ENCODE assay signal across 9 mouse cellular contexts in genomic region chr4:82530875-82531353, GRCm38 (mm10).
DNase-seq lines count a peak whose midpoint lies in the region; ATAC-seq and TF ChIP-seq lines count a peak whose summit lies in the region.
"Had no signal": no experiment of that assay in that cellular context is flagged by ENCODE, and none has a peak within 500 bp of the region (broad histone marks: within the 10 kb centered on the region; RNA-seq: fewer than 3 reads in every experiment).

No protein-coding gene starts in this region.

- TF ChIP-seq CTCF in midbrain, postnatal 0 days (IDR thresholded peaks at IDR 0.05), result no peak

- no peak overlapping the region for H3K4me2 ChIP-seq in midbrain, embryonic 12.5 days (replicated peaks)
- no peak overlapping the region for H3K4me2 ChIP-seq in midbrain, postnatal 0 days (ENCODE audit: low read depth, low read length, poor library complexity, severe bottlenecking)
- H3K4me2 ChIP-seq in kidney, embryonic 16.5 days (replicated peaks; ENCODE audit: low read depth, low read length), result no peak overlapping the region
- no peak overlapping the region for H3K4me2 ChIP-seq in midbrain, embryonic 16.5 days (ENCODE audit: low read length)

- no peaks in the 10 kb centered on the region for H3K36me3 ChIP-seq in midbrain, embryonic 12.5 days
- H3K36me3 ChIP-seq in midbrain, postnatal 0 days (ENCODE audit: insufficient read depth, low read length), result no peaks in the 10 kb centered on the region
- H3K36me3 ChIP-seq in kidney, embryonic 16.5 days (ENCODE audit: insufficient read depth, low read length), result no peaks in the 10 kb centered on the region
- no peaks in the 10 kb centered on the region for H3K36me3 ChIP-seq in midbrain, embryonic 16.5 days (ENCODE audit: control insufficient read depth, insufficient read depth, low read length)
- H3K36me3 ChIP-seq: G1E had no signal

- 75% methylated on average over 3 of the region's 3 CpGs for WGBS in midbrain, embryonic 12.5 days
- WGBS in midbrain, postnatal 0 days, result 70% methylated on average over 3 of the region's 3 CpGs
- 16% methylated on average over 3 of the region's 3 CpGs for WGBS in kidney, embryonic 16.5 days
- whole genome bisulfite sequencing in midbrain, embryonic 16.5 days, result 76% methylated on average over 3 of the region's 3 CpGs

- H3K4me1 ChIP-seq in midbrain, embryonic 12.5 days, result peaks cover 33% of the 10 kb centered on the region
- H3K4me1 ChIP-seq in midbrain, postnatal 0 days (ENCODE audit: insufficient read depth, low read length), result no peaks in the 10 kb centered on the region
- H3K4me1 ChIP-seq in kidney, embryonic 16.5 days (ENCODE audit: insufficient read depth, low read length), result peaks cover 25% of the 10 kb centered on the region
- no peaks in the 10 kb centered on the region; the same call in 1 of the 2 replicates for H3K4me1 ChIP-seq in midbrain, embryonic 16.5 days (ENCODE audit: control insufficient read depth, insufficient read depth, low read length)

- no peaks in the 10 kb centered on the region for H3K9me3 ChIP-seq in midbrain, embryonic 12.5 days
- H3K9me3 ChIP-seq in midbrain, postnatal 0 days (ENCODE audit: low read length), result no peaks in the 10 kb centered on the region
- H3K9me3 ChIP-seq in kidney, embryonic 16.5 days (ENCODE audit: low read length), result no peaks in the 10 kb centered on the region
- H3K9me3 ChIP-seq in midbrain, embryonic 16.5 days (replicated peaks; ENCODE audit: control insufficient read depth, low read length, poor library complexity, severe bottlenecking), result no peaks in the 10 kb centered on the region

- peaks cover 19% of the 10 kb centered on the region for H3K27me3 ChIP-seq in midbrain, embryonic 12.5 days
- H3K27me3 ChIP-seq in midbrain, postnatal 0 days (ENCODE audit: insufficient read depth, low read length), result peaks cover 6% of the 10 kb centered on the region; the same call in 1 of the 2 replicates
- peaks cover 20% of the 10 kb centered on the region for H3K27me3 ChIP-seq in kidney, embryonic 16.5 days (ENCODE audit: insufficient read depth, low read length)
- H3K27me3 ChIP-seq in midbrain, embryonic 16.5 days (ENCODE audit: control insufficient read depth, insufficient read depth, low read depth, low read length), result peaks cover 5% of the 10 kb centered on the region; the same call in 1 of the 2 replicates

- DNase-seq in midbrain, postnatal 0 days (ENCODE audit: low spot score), result no peak
- DNase-seq in heart, adult 9 months (ENCODE audit: low spot score in 2 of 2), result peak; percentile 84 to 87
- DNase-seq in spleen, adult 18-20 months, result no peak

- no peak overlapping the region for H3K9ac ChIP-seq in midbrain, embryonic 12.5 days (replicated peaks)
- no peak overlapping the region for H3K9ac ChIP-seq in midbrain, postnatal 0 days (replicated peaks; ENCODE audit: low read length, poor library complexity, severe bottlenecking)
- H3K9ac ChIP-seq in kidney, embryonic 16.5 days (replicated peaks; ENCODE audit: low read length), result no peak overlapping the region; the same call in 1 of the 2 replicates
- no peak overlapping the region for H3K9ac ChIP-seq in midbrain, embryonic 16.5 days (ENCODE audit: low read depth, low read length)

- no peak for ATAC-seq in midbrain, embryonic 12.5 days (ENCODE audit: low FRiP score, low read depth)
- ATAC-seq in midbrain, postnatal 0 days (ENCODE audit: low FRiP score), result no peak
- peak; percentile 88 for ATAC-seq in kidney, embryonic 16.5 days (ENCODE audit: low FRiP score, low TSS enrichment)
- ATAC-seq in midbrain, embryonic 16.5 days, result no peak
- ATAC-seq in erythroblast, adult 5-6 weeks (replicated peaks; ENCODE audit: low FRiP score, poor library complexity, severe bottlenecking), result no peak
- ATAC-seq in megakaryocyte, adult 5-6 weeks (ENCODE audit: poor library complexity, severe bottlenecking), result no peak

- no peak overlapping the region for H3K4me3 ChIP-seq in midbrain, embryonic 12.5 days
- no peak overlapping the region for H3K4me3 ChIP-seq in midbrain, postnatal 0 days (ENCODE audit: low read depth, low read length)
- no peak overlapping the region for H3K4me3 ChIP-seq in kidney, embryonic 16.5 days (ENCODE audit: low read length)
- H3K4me3 ChIP-seq in midbrain, embryonic 16.5 days (ENCODE audit: low read depth, low read length), result no peak overlapping the region

- H3K27ac ChIP-seq in midbrain, embryonic 12.5 days (replicated peaks), result 0 out of 2 replicates have a peak overlapping the region, but pooled peaks have one; percentile 91
- H3K27ac ChIP-seq in midbrain, postnatal 0 days (ENCODE audit: low read depth, low read length), result no peak overlapping the region
- H3K27ac ChIP-seq in kidney, embryonic 16.5 days (ENCODE audit: low read length), result peak overlapping the region; percentile 76
- H3K27ac ChIP-seq in midbrain, embryonic 16.5 days (ENCODE audit: low read length), result peak overlapping the region; percentile 80; the same call in 1 of the 2 replicates

Comparison
In these comparisons a context has a peak if more than half of its experiments do, and no peak if none do; other contexts are left out.
1. DNase-seq: peak in heart, adult 9 months (2 of 2); none in midbrain, postnatal 0 days (single experiment) and spleen, adult 18-20 months (0 of 2).